Mouse (Mus musculus): ENCODE data around the gene Cabp1. TPM values are rescaled to one million over a fixed set of nuclear protein-coding genes. Genes with fewer than 3 reads are reported as not detected.
"Not testable (repeated sequence)": the region's sequence is repeated elsewhere in the genome, so short reads cannot be mapped to it uniquely, and the experiment has no call there.

Cabp1 gene
- polyA plus RNA-seq, 1 experiment, result 444 TPM

GRCm38 (mm10) chr5:115149675-115150459 lies 44.3 kb downstream of the Cabp1 start:
- H3K27ac ChIP-seq (ENCODE audit: insufficient read depth, low read length), result no peak overlapping the region
- peaks cover 4% of the 10 kb centered on the region for H3K4me1 ChIP-seq (ENCODE audit: control insufficient read depth, insufficient read depth, low read length)
- no peak overlapping the region for H3K4me3 ChIP-seq (ENCODE audit: insufficient read depth, low read length)
- TF ChIP-seq CTCF (IDR thresholded peaks at IDR 0.05; ENCODE audit: extremely low read depth, insufficient read depth, low read length) (no peak), POLR2A (IDR thresholded peaks at IDR 0.05; ENCODE audit: extremely low read depth, insufficient read depth, low read length) (no peak)

- H3K4me1 ChIP-seq (ENCODE audit: control insufficient read depth, insufficient read depth, low read length); H3K4me3 ChIP-seq (ENCODE audit: insufficient read depth, low read length): not testable (repeated sequence)
Observed at GRCm38 (mm10) chr5:115148872-115149271, 45.3 kb downstream of the Cabp1 start.

DNA sequence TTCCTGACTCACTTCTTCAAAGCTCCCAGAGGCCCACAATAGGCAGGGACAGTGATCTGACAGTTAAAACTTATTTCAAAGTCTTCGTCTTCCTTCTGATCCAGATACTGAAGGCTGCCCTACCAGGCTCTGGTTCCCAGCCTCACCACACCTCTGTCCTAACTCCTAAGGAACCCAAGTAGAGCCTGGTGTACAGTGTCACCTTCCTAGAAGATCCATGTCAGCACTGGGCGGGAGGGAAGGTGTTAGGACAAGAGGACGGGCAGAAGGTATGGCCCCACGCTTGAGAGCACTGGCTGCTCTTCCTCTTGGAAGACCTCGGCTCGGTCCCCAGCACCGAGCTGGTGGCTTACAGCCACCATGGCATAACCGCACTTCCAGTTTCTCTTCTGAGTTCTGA lies 45.8 kb downstream of the Cabp1 start:
- TF ChIP-seq CTCF (IDR thresholded peaks at IDR 0.05; ENCODE audit: extremely low read depth, insufficient read depth, low read length) (no peak), POLR2A (IDR thresholded peaks at IDR 0.05; ENCODE audit: extremely low read depth, insufficient read depth, low read length) (no peak)
- H3K4me1 ChIP-seq (ENCODE audit: control insufficient read depth, insufficient read depth, low read length), result peaks cover 10% of the 10 kb centered on the region
- H3K4me3 ChIP-seq (ENCODE audit: insufficient read depth, low read length), result no peak overlapping the region
- no peak overlapping the region for H3K27ac ChIP-seq (ENCODE audit: insufficient read depth, low read length)

More at GRCm38 (mm10) chr5:115148872-115149271, 45.3 kb downstream of the Cabp1 start:
- not testable (repeated sequence) for H3K27ac ChIP-seq (ENCODE audit: insufficient read depth, low read length)

DNA sequence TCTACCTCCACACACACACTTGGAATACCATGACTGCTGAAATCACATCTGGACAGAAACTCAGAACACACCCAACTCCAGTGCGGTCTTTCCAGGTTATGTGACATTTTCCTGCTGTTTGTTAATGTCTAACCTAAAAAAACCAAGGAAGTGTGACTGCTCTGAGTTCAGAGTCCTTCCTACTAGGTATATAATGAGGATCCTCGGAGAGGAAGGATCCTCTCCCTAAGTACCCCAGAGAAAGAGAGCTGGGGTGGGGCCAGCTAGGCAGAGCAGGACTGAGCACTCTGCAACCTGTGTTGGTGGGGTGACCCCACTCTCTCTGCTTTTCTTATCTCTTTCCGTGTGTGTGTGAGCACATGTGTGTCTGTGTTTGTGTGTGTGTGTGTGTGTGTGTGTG lies 46.8 kb downstream of the Cabp1 start:
- Histone ChIP-seq H3K27ac (ENCODE audit: insufficient read depth, low read length) (no peak overlapping the region), H3K4me1 (ENCODE audit: control insufficient read depth, insufficient read depth, low read length) (peaks cover 14% of the 10 kb centered on the region), H3K4me3 (ENCODE audit: insufficient read depth, low read length) (no peak overlapping the region)
- TF ChIP-seq POLR2A (IDR thresholded peaks at IDR 0.05; ENCODE audit: extremely low read depth, insufficient read depth, low read length), result no peak
- TF ChIP-seq CTCF (IDR thresholded peaks at IDR 0.05; ENCODE audit: extremely low read depth, insufficient read depth, low read length), result no peak

GRCm38 (mm10) chr5:115146747-115147130 lies 47.4 kb downstream of the Cabp1 start:
- peaks cover 14% of the 10 kb centered on the region for H3K4me1 ChIP-seq (ENCODE audit: control insufficient read depth, insufficient read depth, low read length)
- no peak for TF ChIP-seq POLR2A (IDR thresholded peaks at IDR 0.05; ENCODE audit: extremely low read depth, insufficient read depth, low read length)
- no peak for TF ChIP-seq CTCF (IDR thresholded peaks at IDR 0.05; ENCODE audit: extremely low read depth, insufficient read depth, low read length)
- no peak overlapping the region for H3K4me3 ChIP-seq (ENCODE audit: insufficient read depth, low read length)
- no peak overlapping the region for H3K27ac ChIP-seq (ENCODE audit: insufficient read depth, low read length)

GRCm38 (mm10) chr5:115145976-115146746 lies 48.0 kb downstream of the Cabp1 start:
- Histone ChIP-seq H3K27ac (ENCODE audit: insufficient read depth, low read length) (no peak overlapping the region), H3K4me3 (ENCODE audit: insufficient read depth, low read length) (no peak overlapping the region), H3K4me1 (ENCODE audit: control insufficient read depth, insufficient read depth, low read length) (peaks cover 14% of the 10 kb centered on the region)
- TF ChIP-seq POLR2A (IDR thresholded peaks at IDR 0.05; ENCODE audit: extremely low read depth, insufficient read depth, low read length), result no peak
- no peak for TF ChIP-seq CTCF (IDR thresholded peaks at IDR 0.05; ENCODE audit: extremely low read depth, insufficient read depth, low read length)

DNA sequence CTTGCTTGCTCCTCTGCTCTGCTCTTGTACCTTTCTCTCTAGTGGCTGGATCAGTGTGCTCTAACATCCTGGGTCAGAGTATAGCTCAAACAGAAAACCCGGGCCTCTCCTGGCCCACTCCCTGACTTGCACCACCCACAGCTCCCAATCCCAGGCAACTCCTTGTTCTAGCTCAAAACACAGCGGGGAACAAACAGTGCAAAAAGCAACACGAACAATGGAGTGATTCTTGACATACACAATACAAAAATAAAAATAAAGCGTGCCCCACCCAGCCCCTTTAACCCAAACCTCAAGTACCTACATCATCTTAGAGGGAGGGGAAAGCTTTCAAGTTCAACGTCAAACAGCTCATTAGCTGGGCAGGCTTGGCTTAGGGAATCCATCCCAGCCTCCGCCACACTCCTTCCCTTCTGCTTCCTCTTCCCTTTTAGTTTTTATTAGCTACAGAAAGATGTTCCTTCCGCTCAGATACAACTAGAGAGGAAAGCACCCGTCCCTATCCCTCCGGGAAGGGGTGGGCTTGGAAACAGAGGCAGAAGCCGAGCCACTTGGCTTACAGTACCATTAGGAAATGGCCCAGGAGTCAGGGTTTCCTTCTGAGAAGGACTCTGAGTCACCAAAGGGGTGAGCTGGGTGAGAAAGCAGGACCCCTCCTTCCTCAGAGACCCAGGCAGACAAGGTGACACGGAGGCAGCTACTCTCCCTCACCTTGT lies 48.8 kb downstream of the Cabp1 start:
- TF ChIP-seq POLR2A (IDR thresholded peaks at IDR 0.05; ENCODE audit: extremely low read depth, insufficient read depth, low read length) (no peak), CTCF (IDR thresholded peaks at IDR 0.05; ENCODE audit: extremely low read depth, insufficient read depth, low read length) (no peak)
- Histone ChIP-seq H3K27ac (ENCODE audit: insufficient read depth, low read length) (peak overlapping the region; percentile 48; the same call in 1 of the 2 replicates), H3K4me1 (ENCODE audit: control insufficient read depth, insufficient read depth, low read length) (peaks cover 14% of the 10 kb centered on the region), H3K4me3 (ENCODE audit: insufficient read depth, low read length) (no peak overlapping the region)

GRCm38 (mm10) chr5:115144471-115144870 lies 49.7 kb downstream of the Cabp1 start:
- Histone ChIP-seq H3K4me3 (ENCODE audit: insufficient read depth, low read length) (no peak overlapping the region), H3K27ac (ENCODE audit: insufficient read depth, low read length) (peak overlapping the region; percentile 48; the same call in 1 of the 2 replicates), H3K4me1 (ENCODE audit: control insufficient read depth, insufficient read depth, low read length) (peaks cover 14% of the 10 kb centered on the region)
- TF ChIP-seq POLR2A (IDR thresholded peaks at IDR 0.05; ENCODE audit: extremely low read depth, insufficient read depth, low read length), result no peak
- no peak for TF ChIP-seq CTCF (IDR thresholded peaks at IDR 0.05; ENCODE audit: extremely low read depth, insufficient read depth, low read length)

DNA sequence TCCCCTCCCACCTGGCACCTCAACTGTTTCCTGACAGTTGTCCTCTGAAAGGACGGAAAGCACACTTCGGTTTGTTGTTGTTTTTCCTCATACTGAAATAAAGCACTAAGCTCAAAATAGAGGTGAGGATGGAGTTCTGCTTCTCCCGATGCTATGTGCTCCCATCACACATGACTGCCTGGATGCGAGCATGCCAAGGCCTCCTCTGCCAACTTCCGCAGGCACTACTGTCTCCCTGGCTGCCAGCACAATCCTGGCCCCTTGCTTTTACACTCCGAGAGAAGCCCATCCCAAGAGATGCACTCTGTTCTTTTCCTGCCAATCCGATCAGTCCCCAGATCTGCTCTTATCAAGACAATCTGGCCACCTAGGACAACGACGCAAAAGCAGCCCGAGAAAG lies 50.6 kb downstream of the Cabp1 start:
- TF ChIP-seq CTCF (IDR thresholded peaks at IDR 0.05; ENCODE audit: extremely low read depth, insufficient read depth, low read length) (no peak), POLR2A (IDR thresholded peaks at IDR 0.05; ENCODE audit: extremely low read depth, insufficient read depth, low read length) (no peak)
- no peak overlapping the region for H3K4me3 ChIP-seq (ENCODE audit: insufficient read depth, low read length)
- peaks cover 14% of the 10 kb centered on the region for H3K4me1 ChIP-seq (ENCODE audit: control insufficient read depth, insufficient read depth, low read length)
- H3K27ac ChIP-seq (ENCODE audit: insufficient read depth, low read length), result no peak overlapping the region
